Mouse (Mus musculus): ENCODE measurements at regions not wholly inside any gene's neighbourhood (a gene's known extent, or its start where the extent isn't known, plus 50 kb on each side); places are given as distances from the start of the nearest gene placed in this dataset.
A peak's percentile ranks its signal among the peaks of the same experiment; 100 is the strongest.

DNA sequence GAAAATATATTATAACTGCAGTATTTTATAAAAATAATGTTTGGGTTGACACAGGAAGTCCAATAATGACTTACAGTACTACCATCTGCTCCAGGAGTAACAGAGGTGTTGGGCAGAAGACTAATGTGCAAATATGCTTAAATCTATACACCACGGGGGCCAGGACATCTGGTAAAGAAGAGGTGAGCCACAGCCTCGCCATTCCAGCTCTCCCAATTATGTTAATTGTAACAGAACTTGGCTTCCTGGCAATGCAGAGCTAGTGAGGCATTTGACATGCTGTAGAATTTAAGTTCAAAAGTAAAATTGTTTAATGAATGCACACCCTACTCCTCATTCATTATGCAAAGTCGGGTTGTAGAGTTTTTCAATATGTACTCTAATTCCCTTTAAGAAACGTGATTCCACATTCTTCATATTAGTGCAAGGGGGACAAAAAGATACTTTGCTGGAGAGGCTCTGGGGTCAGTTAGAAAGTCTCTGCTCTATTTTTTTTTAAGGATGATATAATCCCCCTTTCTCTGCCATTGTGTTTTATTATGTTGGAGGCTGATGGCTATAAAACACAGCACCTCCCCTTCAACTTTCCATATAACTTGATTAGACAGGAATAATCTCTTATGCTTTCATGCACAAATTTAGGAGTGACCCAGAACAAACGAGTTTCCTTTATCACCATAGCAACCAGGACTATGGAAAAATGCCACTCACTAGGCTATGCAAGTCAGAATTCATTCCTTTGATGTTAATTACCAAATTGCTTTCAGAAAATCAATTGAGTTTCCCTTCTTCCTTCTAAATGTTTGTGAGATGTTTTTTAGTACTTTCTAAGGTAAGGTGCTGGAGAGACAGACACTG lies 188.8 kb upstream of the Tenm2 start:
- H3K9me3 ChIP-seq (ENCODE audit: low read length), result no peaks in the 10 kb centered on the region
- 26% methylated on average over 5 of the region's 5 CpGs for WGBS
- DNase-seq (ENCODE audit: low spot score) (no peak), ATAC-seq (no peak)
- no peak for TF ChIP-seq CTCF (IDR thresholded peaks at IDR 0.05; ENCODE audit: low read depth)
- H3K4me3 ChIP-seq (ENCODE audit: low read length), result no peak overlapping the region
- H3K9ac ChIP-seq (replicated peaks; ENCODE audit: low read length), result no peak overlapping the region
- no peak overlapping the region for H3K27ac ChIP-seq
- no peaks in the 10 kb centered on the region for H3K27me3 ChIP-seq (ENCODE audit: insufficient read depth, low read length)
- H3K4me1 ChIP-seq (ENCODE audit: insufficient read depth, low read length), result no peaks in the 10 kb centered on the region
- no peaks in the 10 kb centered on the region for H3K36me3 ChIP-seq (ENCODE audit: insufficient read depth, low read length)
- no peak overlapping the region for H3K4me2 ChIP-seq (ENCODE audit: low read depth, low read length)

DNA sequence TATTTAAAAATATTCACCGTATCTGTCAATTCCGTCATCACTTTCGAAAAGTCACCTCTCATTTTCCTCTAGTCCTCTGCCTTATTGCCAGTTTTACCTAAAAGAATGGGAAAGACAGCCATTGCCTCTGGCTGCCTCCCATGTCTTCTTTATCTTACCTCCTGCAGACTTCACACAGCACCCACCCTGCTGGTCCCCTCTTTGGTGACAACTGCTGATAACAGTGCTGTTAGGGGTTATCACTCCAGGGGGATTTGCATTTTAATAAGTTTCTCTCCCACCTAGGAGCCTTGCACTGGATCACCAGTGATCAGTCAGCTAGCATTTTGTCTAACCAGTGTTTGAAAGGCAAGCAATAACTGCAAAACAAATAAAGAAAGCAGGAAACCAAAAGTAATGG lies 177.1 kb upstream of the Tenm2 start:
- Histone ChIP-seq H3K4me1 (ENCODE audit: insufficient read depth, low read length) (no peaks in the 10 kb centered on the region), H3K4me2 (ENCODE audit: low read depth, low read length) (no peak overlapping the region), H3K27ac (no peak overlapping the region), H3K9me3 (ENCODE audit: low read length) (no peaks in the 10 kb centered on the region), H3K4me3 (ENCODE audit: low read length) (no peak overlapping the region), H3K9ac (replicated peaks; ENCODE audit: low read length) (no peak overlapping the region), H3K36me3 (ENCODE audit: insufficient read depth, low read length) (no peaks in the 10 kb centered on the region), H3K27me3 (ENCODE audit: insufficient read depth, low read length) (no peaks in the 10 kb centered on the region)
- 85% methylated on average over 3 of the region's 3 CpGs for WGBS
- DNase-seq (ENCODE audit: low spot score) (no peak), ATAC-seq (no peak)
- no peak for TF ChIP-seq CTCF (IDR thresholded peaks at IDR 0.05; ENCODE audit: low read depth)

DNA sequence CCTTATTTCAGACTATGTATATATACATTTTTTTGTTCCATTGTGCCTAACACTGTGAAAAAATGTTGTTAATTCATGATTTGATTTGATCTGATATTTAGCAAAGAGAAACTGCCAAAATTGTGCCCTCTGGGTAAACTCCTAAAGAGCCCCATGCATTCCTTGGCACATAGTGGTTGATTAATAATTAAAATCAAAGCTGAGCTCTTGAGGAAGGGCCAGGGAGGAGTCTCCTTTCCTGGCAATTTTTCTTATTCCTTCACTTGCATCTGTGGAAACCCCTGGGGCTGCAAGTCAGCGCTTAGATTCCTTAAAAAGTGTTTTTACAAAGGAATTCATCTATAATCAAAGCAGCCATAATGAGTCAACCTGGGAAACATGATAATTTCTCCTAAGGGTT lies 132.2 kb upstream of the Tenm2 start:
- DNase-seq (ENCODE audit: low spot score) (no peak), ATAC-seq (no peak)
- Histone ChIP-seq H3K4me2 (ENCODE audit: low read depth, low read length) (no peak overlapping the region), H3K27ac (no peak overlapping the region), H3K27me3 (ENCODE audit: insufficient read depth, low read length) (no peaks in the 10 kb centered on the region), H3K4me1 (ENCODE audit: insufficient read depth, low read length) (no peaks in the 10 kb centered on the region), H3K36me3 (ENCODE audit: insufficient read depth, low read length) (no peaks in the 10 kb centered on the region), H3K9ac (replicated peaks; ENCODE audit: low read length) (no peak overlapping the region), H3K9me3 (ENCODE audit: low read length) (no peaks in the 10 kb centered on the region), H3K4me3 (ENCODE audit: low read length) (no peak overlapping the region)
- WGBS, result 51% methylated on average over 1 of the region's 1 CpGs
- TF ChIP-seq CTCF (IDR thresholded peaks at IDR 0.05; ENCODE audit: low read depth), result no peak

DNA sequence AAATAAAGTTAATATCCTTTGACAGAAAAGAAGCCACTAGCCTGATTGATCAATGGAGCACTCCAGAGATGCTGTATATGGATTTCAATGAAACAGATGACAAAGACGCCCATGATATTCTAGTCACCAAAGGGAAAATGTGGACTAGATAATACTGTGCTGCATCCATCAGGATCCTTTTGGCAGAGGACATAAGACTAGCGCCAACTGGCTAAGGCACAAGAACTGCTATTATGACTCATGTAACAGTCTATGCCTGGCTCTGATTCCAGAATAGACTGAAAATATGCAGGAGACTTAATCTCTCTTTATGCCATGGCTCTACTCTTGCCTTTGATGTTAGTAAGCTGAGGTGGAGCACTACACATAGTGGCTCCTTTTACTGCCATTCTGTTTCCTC lies 128.7 kb upstream of the Tenm2 start:
- Histone ChIP-seq H3K4me1 (ENCODE audit: insufficient read depth, low read length) (no peaks in the 10 kb centered on the region), H3K27me3 (ENCODE audit: insufficient read depth, low read length) (no peaks in the 10 kb centered on the region), H3K9ac (replicated peaks; ENCODE audit: low read length) (no peak overlapping the region), H3K4me2 (ENCODE audit: low read depth, low read length) (no peak overlapping the region), H3K9me3 (ENCODE audit: low read length) (no peaks in the 10 kb centered on the region), H3K4me3 (ENCODE audit: low read length) (no peak overlapping the region), H3K36me3 (ENCODE audit: insufficient read depth, low read length) (no peaks in the 10 kb centered on the region), H3K27ac (no peak overlapping the region)
- ATAC-seq, result no peak
- WGBS, result 89% methylated on average over 2 of the region's 2 CpGs
- no peak for TF ChIP-seq CTCF (IDR thresholded peaks at IDR 0.05; ENCODE audit: low read depth)
- DNase-seq (ENCODE audit: low spot score), result peak; percentile 38

DNA sequence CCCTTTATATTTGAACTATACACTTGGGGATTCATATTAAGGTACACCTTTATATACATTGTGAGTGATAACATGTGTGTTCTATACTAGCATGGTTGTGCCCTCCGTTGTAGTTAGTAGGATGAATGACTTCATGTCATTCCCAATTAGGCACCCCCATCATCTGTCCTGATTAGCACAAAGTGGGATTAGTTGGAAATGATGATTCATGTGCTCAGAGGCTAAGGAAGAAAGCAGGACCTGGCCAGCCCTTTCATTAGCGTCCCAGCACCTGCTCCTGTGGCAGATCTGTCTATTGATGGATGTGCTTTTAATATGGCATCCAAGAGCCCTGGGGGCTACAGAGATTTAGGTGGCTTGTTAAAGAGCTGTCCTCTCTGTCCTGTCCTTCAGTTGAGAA lies 119.3 kb upstream of the Tenm2 start:
- no peak overlapping the region for H3K4me2 ChIP-seq (ENCODE audit: low read depth, low read length)
- no peaks in the 10 kb centered on the region for H3K36me3 ChIP-seq (ENCODE audit: insufficient read depth, low read length)
- H3K27me3 ChIP-seq (ENCODE audit: insufficient read depth, low read length), result no peaks in the 10 kb centered on the region
- no peaks in the 10 kb centered on the region for H3K4me1 ChIP-seq (ENCODE audit: insufficient read depth, low read length)
- no peaks in the 10 kb centered on the region for H3K9me3 ChIP-seq (ENCODE audit: low read length)
- H3K4me3 ChIP-seq (ENCODE audit: low read length), result no peak overlapping the region
- TF ChIP-seq CTCF (IDR thresholded peaks at IDR 0.05; ENCODE audit: low read depth), result no peak
- WGBS, result 40% methylated on average over 2 of the region's 2 CpGs
- H3K9ac ChIP-seq (replicated peaks; ENCODE audit: low read length), result no peak overlapping the region
- no peak for DNase-seq (ENCODE audit: low spot score)
- no peak overlapping the region for H3K27ac ChIP-seq
- no peak for ATAC-seq

DNA sequence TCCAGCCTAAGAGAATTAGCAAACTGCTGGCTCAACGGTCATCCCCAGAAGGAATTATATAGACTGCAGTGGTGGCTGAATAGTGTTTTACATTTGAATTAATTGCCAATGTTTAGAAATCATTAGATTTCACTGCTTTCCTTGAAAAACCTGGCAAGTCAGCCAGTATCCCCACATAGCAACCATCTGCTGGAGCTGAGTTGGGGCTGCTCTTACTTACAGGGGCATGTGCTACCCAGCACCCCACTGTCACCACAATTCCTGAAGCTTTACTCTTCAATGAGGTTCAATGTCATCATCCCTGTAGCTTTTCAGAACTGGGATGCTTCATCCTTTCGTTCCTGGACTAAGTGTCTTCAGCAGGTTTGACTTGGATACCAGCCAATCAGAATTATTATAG lies 73.9 kb upstream of the Tenm2 start:
- DNase-seq (ENCODE audit: low spot score) (no peak), ATAC-seq (no peak)
- Histone ChIP-seq H3K4me3 (ENCODE audit: low read length) (no peak overlapping the region), H3K27ac (no peak overlapping the region), H3K27me3 (ENCODE audit: insufficient read depth, low read length) (no peaks in the 10 kb centered on the region), H3K4me1 (ENCODE audit: insufficient read depth, low read length) (no peaks in the 10 kb centered on the region), H3K36me3 (ENCODE audit: insufficient read depth, low read length) (no peaks in the 10 kb centered on the region), H3K9ac (replicated peaks; ENCODE audit: low read length) (no peak overlapping the region), H3K4me2 (ENCODE audit: low read depth, low read length) (no peak overlapping the region), H3K9me3 (ENCODE audit: low read length) (no peaks in the 10 kb centered on the region)
- no peak for TF ChIP-seq CTCF (IDR thresholded peaks at IDR 0.05; ENCODE audit: low read depth)
- 63% methylated on average over 2 of the region's 2 CpGs for WGBS

DNA sequence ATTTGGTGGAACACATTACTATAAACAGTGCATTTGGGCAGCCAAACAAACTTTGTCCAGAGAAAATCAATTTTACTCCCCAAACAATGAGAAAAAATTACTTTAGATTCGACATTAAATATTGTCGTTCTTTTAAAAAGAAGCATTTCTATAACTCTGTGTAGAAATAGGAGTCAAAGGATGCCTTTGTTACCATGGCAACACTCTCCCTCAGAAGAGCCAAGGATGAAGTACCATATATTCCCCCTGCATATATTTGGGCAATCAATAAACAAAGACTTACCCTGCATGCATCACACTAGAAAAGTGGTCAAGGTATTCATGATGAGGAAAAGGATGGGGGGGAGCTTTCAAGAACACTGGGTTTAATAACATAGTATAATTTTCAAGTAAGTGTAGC lies 70.9 kb upstream of the Tenm2 start:
- Histone ChIP-seq H3K9ac (replicated peaks; ENCODE audit: low read length) (no peak overlapping the region), H3K27me3 (ENCODE audit: insufficient read depth, low read length) (no peaks in the 10 kb centered on the region), H3K4me2 (ENCODE audit: low read depth, low read length) (no peak overlapping the region), H3K9me3 (ENCODE audit: low read length) (no peaks in the 10 kb centered on the region), H3K4me1 (ENCODE audit: insufficient read depth, low read length) (no peaks in the 10 kb centered on the region), H3K36me3 (ENCODE audit: insufficient read depth, low read length) (no peaks in the 10 kb centered on the region), H3K4me3 (ENCODE audit: low read length) (no peak overlapping the region), H3K27ac (no peak overlapping the region)
- WGBS, result 66% methylated on average over 2 of the region's 2 CpGs
- ATAC-seq, result no peak
- DNase-seq (ENCODE audit: low spot score), result no peak
- no peak for TF ChIP-seq CTCF (IDR thresholded peaks at IDR 0.05; ENCODE audit: low read depth)

Small RNA genes in the stretch of these regions (microRNA-seq; reads per million reads assigned to microRNA genes)
- 0 reads per million in 2 experiments for gene Gm25693
